Mouse (Mus musculus): Measurements from ENCODE around the gene Kdm4c. TPM values are rescaled to one million over a fixed set of nuclear protein-coding genes. Genes with fewer than 3 reads are reported as not detected.
"Not testable (repeated sequence)": the region's sequence is repeated elsewhere in the genome, so short reads cannot be mapped to it uniquely, and the experiment has no call there.

Gene Kdm4c
- polyA plus RNA-seq (2015; fragmentation: Nextera tagmentation; extraction: Ambion mirVana) = 10.9 and 11.5 TPM in 2 replicates

- Histone ChIP-seq H3K4me1 (replicated peaks) (no peaks in the 10 kb centered on the region), H3K9me3 (no peaks in the 10 kb centered on the region), H3K4me2 (replicated peaks) (no peak within 1 kb of the TSS), H3K4me3 (replicated peaks) (no peak within 1 kb of the TSS), H3K27ac (no peak within 1 kb of the TSS), H3K36me3 (no peaks in the 10 kb centered on the region), H3K9ac (no peak within 1 kb of the TSS), H3K27me3 (replicated peaks) (no peaks in the 10 kb centered on the region)
- no peak for ATAC-seq
- 86% methylated on average over 1 of the region's 1 CpGs for WGBS
Observed at GRCm38 (mm10) chr4:74242176-74242575, at the start of gene Kdm4c. Gene Kdm4c (plus strand): TSS chr4:74242497.

- Histone ChIP-seq H3K4me3 (replicated peaks) (no peak overlapping the region), H3K27ac (no peak overlapping the region), H3K4me1 (replicated peaks) (no peaks in the 10 kb centered on the region), H3K9me3 (no peaks in the 10 kb centered on the region), H3K9ac (no peak overlapping the region), H3K36me3 (no peaks in the 10 kb centered on the region), H3K27me3 (replicated peaks) (no peaks in the 10 kb centered on the region), H3K4me2 (replicated peaks) (no peak overlapping the region)
- ATAC-seq = no peak
Observed at GRCm38 (mm10) chr4:74201281-74201811, 41.0 kb upstream of the Kdm4c start.

GRCm38 (mm10) chr4:74221780-74222179 is 20.5 kb upstream of the Kdm4c start:
- not testable (repeated sequence) for H3K4me2 ChIP-seq (replicated peaks); ATAC-seq; H3K9me3 ChIP-seq; H3K27ac ChIP-seq; H3K4me3 ChIP-seq (replicated peaks); H3K4me1 ChIP-seq (replicated peaks); H3K27me3 ChIP-seq (replicated peaks); H3K36me3 ChIP-seq; H3K9ac ChIP-seq
- WGBS = 85% methylated on average over 1 of the region's 1 CpGs

DNA sequence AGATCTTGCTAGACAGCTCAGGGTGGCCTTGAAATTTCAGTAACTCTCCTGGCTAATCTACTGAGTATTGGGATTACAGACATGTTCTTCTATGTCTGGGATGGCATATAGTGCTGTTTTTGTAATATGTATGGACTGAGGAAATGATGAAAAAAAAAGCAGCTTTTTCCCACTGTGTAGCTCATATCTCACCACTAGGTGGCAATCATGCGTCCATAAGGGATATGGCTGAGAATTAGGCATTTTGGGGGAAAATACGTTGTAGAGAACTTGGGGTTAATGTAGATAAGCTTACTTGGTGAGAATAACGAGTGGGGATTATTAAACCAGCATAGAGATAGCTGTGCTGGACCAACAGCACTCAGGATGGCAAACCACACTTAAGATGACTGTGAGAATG is 19.9 kb upstream of the Kdm4c start:
- H3K4me2 ChIP-seq (replicated peaks) = no peak overlapping the region
- no peaks in the 10 kb centered on the region for H3K4me1 ChIP-seq (replicated peaks)
- no peaks in the 10 kb centered on the region for H3K27me3 ChIP-seq (replicated peaks)
- no peak overlapping the region for H3K4me3 ChIP-seq (replicated peaks)
- H3K27ac ChIP-seq = no peak overlapping the region
- no peaks in the 10 kb centered on the region for H3K36me3 ChIP-seq
- 37% methylated on average over 3 of the region's 3 CpGs for WGBS
- no peaks in the 10 kb centered on the region for H3K9me3 ChIP-seq
- no peak for ATAC-seq
- no peak overlapping the region for H3K9ac ChIP-seq

DNA sequence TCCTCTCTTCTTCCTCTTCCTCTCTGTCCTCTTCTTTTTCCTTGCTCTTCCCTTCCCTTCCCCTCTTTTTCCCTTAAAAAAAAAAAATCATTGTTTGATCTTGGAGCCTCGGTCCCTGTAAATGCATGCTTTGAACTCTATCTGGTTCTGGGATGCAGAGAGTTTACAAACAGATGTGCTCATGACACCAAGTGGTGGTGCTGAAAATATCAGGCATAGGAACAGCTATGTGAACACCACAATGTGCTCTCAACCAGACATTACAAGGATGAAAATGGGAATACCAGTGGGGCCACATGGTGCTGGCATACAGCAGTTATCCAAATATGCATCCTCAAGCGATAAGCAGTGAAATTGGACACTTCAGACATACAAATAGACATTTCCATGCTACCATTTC is 18.1 kb upstream of the Kdm4c start:
- H3K36me3 ChIP-seq = no peaks in the 10 kb centered on the region
- 63% methylated on average over 2 of the region's 2 CpGs for WGBS
- no peaks in the 10 kb centered on the region for H3K9me3 ChIP-seq
- H3K9ac ChIP-seq = no peak overlapping the region
- H3K4me2 ChIP-seq (replicated peaks) = no peak overlapping the region
- H3K27ac ChIP-seq = no peak overlapping the region
- no peak for ATAC-seq
- no peak overlapping the region for H3K4me3 ChIP-seq (replicated peaks)
- H3K27me3 ChIP-seq (replicated peaks) = no peaks in the 10 kb centered on the region
- no peaks in the 10 kb centered on the region for H3K4me1 ChIP-seq (replicated peaks)

GRCm38 (mm10) chr4:74230994-74231393 is 11.3 kb upstream of the Kdm4c start:
- H3K9ac ChIP-seq = no peak overlapping the region
- H3K4me1 ChIP-seq (replicated peaks) = no peaks in the 10 kb centered on the region
- 77% methylated on average over 4 of the region's 4 CpGs for WGBS
- no peaks in the 10 kb centered on the region for H3K9me3 ChIP-seq
- no peak overlapping the region for H3K4me3 ChIP-seq (replicated peaks)
- no peak overlapping the region for H3K4me2 ChIP-seq (replicated peaks)
- ATAC-seq = peak; percentile 39
- no peaks in the 10 kb centered on the region for H3K27me3 ChIP-seq (replicated peaks)
- H3K27ac ChIP-seq = no peak overlapping the region
- H3K36me3 ChIP-seq = no peaks in the 10 kb centered on the region

DNA sequence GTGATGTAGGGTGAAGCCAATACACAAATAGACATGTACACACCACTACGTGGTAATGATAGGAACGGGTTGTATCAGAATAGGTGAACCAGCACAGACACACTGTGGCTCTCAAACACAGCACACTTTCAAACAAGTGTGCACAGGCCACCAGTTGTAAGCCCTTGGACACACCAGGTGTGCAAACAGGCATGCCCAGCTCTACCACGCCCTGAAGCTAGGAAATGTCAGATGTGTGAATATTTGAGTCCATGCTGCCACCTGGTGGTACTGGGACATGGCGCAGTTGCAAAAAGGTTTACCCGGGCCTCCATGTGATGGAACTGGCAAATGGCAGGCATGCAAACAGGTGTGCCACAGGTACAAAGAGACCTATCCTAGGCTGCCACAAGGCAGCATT is 10.9 kb upstream of the Kdm4c start:
- H3K27me3 ChIP-seq (replicated peaks) = no peaks in the 10 kb centered on the region
- no peak overlapping the region for H3K4me3 ChIP-seq (replicated peaks)
- H3K4me1 ChIP-seq (replicated peaks) = no peaks in the 10 kb centered on the region
- H3K9me3 ChIP-seq = no peaks in the 10 kb centered on the region
- WGBS = 64% methylated on average over 5 of the region's 5 CpGs
- no peak overlapping the region for H3K27ac ChIP-seq
- no peaks in the 10 kb centered on the region for H3K36me3 ChIP-seq
- ATAC-seq = peak; percentile 78
- H3K9ac ChIP-seq = no peak overlapping the region
- no peak overlapping the region for H3K4me2 ChIP-seq (replicated peaks)

- no peaks in the 10 kb centered on the region for H3K9me3 ChIP-seq
- WGBS = 80% methylated on average over 3 of the region's 3 CpGs
- H3K27ac ChIP-seq = no peak overlapping the region
- H3K4me3 ChIP-seq (replicated peaks) = no peak overlapping the region
- no peaks in the 10 kb centered on the region for H3K4me1 ChIP-seq (replicated peaks)
- no peaks in the 10 kb centered on the region for H3K36me3 ChIP-seq
- no peaks in the 10 kb centered on the region for H3K27me3 ChIP-seq (replicated peaks)
- no peak overlapping the region for H3K4me2 ChIP-seq (replicated peaks)
- ATAC-seq = no peak
- no peak overlapping the region for H3K9ac ChIP-seq
Observed at GRCm38 (mm10) chr4:74233534-74233933, 8.8 kb upstream of the Kdm4c start.

DNA sequence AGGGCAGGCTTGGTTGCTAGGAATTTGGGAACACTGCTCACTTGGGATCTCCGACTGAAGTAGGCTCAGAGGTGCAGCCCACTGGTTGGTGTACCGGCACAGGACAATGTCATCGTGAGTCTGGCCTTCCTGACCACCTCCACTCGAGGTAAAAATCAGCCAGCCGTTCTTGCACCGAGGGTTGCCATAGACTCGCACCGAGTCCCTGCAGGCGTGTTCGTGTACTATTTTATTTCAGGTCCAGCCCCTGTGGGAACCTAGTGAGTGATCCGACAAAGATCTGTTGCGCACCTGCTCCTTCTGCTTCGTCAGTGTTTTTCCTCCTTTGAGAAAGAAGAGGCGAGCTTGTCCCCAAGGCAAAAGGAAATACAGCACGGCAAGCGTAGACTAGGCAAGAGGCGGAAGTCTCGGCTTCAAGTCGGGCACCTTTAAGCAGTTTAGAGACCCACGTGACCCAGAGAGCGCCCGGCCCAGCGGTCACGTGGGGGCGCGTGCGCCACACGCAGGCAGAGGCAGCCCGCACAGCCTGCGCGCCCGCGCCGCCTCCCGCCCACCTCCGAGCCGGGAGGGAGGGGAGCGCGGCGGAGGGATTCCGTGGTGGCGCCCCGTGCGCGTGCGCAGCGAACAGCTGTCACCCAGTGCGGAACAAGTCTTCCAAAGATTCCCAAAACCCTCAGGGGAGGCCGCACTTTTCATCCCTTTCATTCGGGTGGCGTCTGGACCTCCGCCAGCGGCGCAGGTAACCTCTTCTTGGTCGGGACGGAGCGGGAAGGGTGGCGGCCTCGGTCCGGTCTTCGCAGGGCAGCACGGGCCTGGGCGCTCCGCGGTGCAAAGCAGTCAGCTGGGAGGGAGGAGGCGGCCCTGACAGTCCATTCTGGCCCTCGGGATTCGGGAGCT is 9.3 kb downstream of the Kdm4c start:
- Histone ChIP-seq H3K9ac (peak overlapping the region; percentile 71), H3K9me3 (no peaks in the 10 kb centered on the region), H3K36me3 (no peaks in the 10 kb centered on the region), H3K27ac (peak overlapping the region; percentile 89), H3K27me3 (replicated peaks) (no peaks in the 10 kb centered on the region), H3K4me2 (replicated peaks) (peak overlapping the region; percentile 80), H3K4me3 (replicated peaks) (peak overlapping the region; percentile 78), H3K4me1 (replicated peaks) (no peaks in the 10 kb centered on the region)
- peak; percentile 99 for ATAC-seq
- WGBS = under 1% methylated on average over 64 of the region's 68 CpGs

DNA sequence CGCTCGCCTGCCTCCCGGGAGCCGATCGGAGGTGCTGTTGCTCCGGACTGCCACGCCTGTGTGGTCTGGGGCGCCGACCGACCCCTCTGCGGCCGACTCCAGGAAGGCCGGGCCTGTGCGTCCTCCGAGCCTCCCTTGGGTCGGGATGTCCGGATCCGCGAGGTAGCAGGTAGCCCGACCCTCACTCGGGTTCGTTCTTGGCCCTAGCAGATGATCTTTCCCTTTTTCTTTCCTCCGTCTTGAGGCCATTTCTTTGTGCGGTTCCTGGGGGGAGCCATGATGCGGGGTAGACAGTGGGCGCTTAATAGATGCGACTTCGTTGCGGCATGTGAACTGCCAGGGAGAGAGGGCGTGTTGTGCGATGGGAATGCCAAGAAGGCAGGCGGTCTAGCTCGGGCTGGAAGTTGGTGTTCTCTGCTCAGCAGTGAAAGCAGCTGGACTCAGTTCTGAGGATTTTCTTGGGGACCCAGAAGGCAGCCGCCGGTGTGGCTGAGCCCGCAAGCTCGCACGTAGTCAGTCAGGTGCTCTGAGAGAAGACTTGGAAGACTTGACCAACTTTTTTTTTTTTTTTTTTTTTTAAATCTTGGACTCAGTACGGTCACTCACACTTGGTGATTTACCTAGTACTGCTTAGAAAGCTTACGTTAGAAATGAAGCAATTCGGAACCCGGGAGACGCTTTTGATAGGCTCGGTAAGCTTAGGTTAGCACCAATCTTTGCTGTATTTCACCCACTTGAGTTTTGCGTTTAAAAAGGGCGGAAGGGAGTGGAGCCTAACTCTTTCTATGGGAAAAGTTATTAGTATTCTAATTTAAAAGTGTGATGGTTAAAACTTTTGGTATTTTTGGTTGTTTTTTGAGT is 10.2 kb downstream of the Kdm4c start:
- H3K9me3 ChIP-seq = no peaks in the 10 kb centered on the region
- H3K4me3 ChIP-seq (replicated peaks) = peak overlapping the region; percentile 78
- no peaks in the 10 kb centered on the region for H3K36me3 ChIP-seq
- H3K4me2 ChIP-seq (replicated peaks) = peak overlapping the region; percentile 80
- H3K9ac ChIP-seq = peak overlapping the region; percentile 71
- peak overlapping the region; percentile 89 for H3K27ac ChIP-seq
- H3K4me1 ChIP-seq (replicated peaks) = no peaks in the 10 kb centered on the region
- under 1% methylated on average over 46 of the region's 46 CpGs for WGBS
- H3K27me3 ChIP-seq (replicated peaks) = no peaks in the 10 kb centered on the region
- ATAC-seq = peak; percentile 47

DNA sequence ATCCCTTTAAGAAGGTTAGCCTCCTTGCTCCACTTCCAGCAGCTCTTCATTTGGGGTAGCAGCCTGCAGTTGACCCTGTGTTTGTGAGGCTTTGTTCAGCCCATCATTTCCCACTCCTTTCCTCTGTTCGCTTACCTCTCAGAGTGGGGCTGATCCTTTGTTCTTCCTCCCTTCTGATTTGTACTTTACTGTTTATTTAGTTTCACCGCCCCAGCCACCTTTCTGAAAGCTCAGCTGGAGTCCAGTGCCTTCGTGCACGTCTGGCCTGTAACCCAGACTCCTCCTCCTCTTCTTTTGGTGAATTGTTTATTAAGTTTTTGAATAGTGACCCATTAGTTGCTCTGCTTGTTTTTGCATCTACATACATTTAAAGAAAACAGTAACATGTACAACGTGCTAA is 15.6 kb downstream of the Kdm4c start:
- Histone ChIP-seq H3K27me3 (replicated peaks) (no peaks in the 10 kb centered on the region), H3K4me3 (replicated peaks) (no peak overlapping the region), H3K4me2 (replicated peaks) (no peak overlapping the region), H3K9ac (no peak overlapping the region), H3K9me3 (no peaks in the 10 kb centered on the region), H3K4me1 (replicated peaks) (no peaks in the 10 kb centered on the region), H3K27ac (no peak overlapping the region), H3K36me3 (no peaks in the 10 kb centered on the region)
- WGBS = 29% methylated on average over 5 of the region's 5 CpGs
- ATAC-seq = no peak

- Histone ChIP-seq H3K9ac (no peak overlapping the region), H3K27ac (no peak overlapping the region), H3K27me3 (replicated peaks) (no peaks in the 10 kb centered on the region), H3K4me1 (replicated peaks) (no peaks in the 10 kb centered on the region), H3K9me3 (no peaks in the 10 kb centered on the region), H3K4me3 (replicated peaks) (no peak overlapping the region), H3K36me3 (no peaks in the 10 kb centered on the region), H3K4me2 (replicated peaks) (no peak overlapping the region)
- ATAC-seq = no peak
- 58% methylated on average over 1 of the region's 1 CpGs for WGBS
Observed at GRCm38 (mm10) chr4:74258538-74258937, 16.2 kb downstream of the Kdm4c start.

Measured in intestine, embryonic 15.5 days (tissue).